Mouse (Mus musculus): ENCODE measurements around the gene Kcnj8. TPM values are rescaled to one million over a fixed set of nuclear protein-coding genes. Genes with fewer than 3 reads are reported as not detected.

Kcnj8 gene
- total and polyA plus RNA-seq, 3 experiments, result not detected

- H3K36me3 ChIP-seq (replicated peaks in 1 of 2; ENCODE audit: control insufficient read depth in 1 of 2, insufficient read depth in 1 of 2, low read length in 1 of 2), result no peaks in the 10 kb centered on the region
- no peaks in the 10 kb centered on the region for H3K9me3 ChIP-seq (replicated peaks; ENCODE audit: low read length)
- no peaks in the 10 kb centered on the region for H3K27me3 ChIP-seq (replicated peaks)
- TF ChIP-seq MEF2A (IDR thresholded peaks at IDR 0.05; ENCODE audit: borderline replicate concordance, low read depth, low read length) (no peak), HCFC1 (IDR thresholded peaks at IDR 0.05; ENCODE audit: low read depth, low read length) (no peak), ETS1 (conservative IDR thresholded peaks at IDR 0.05; ENCODE audit: low read depth, low read length) (no peak), CHD1 (IDR thresholded peaks at IDR 0.05; ENCODE audit: low read depth, low read length) (no peak), MAFK (IDR thresholded peaks at IDR 0.05; ENCODE audit: insufficient replicate concordance, low read length) (no peak), JUND (conservative IDR thresholded peaks at IDR 0.05; ENCODE audit: low read depth, low read length) (no peak), MAX (IDR thresholded peaks at IDR 0.05; ENCODE audit: low read length) (no peak), ZNF384 (IDR thresholded peaks at IDR 0.05; ENCODE audit: low read depth, low read length) (no peak), SIN3A (IDR thresholded peaks at IDR 0.05; ENCODE audit: low read length) (no peak), GABPA (IDR thresholded peaks at IDR 0.05; ENCODE audit: insufficient replicate concordance, low read depth, low read length) (no peak)
- dilution Hi-C loops (cut with MboI; ENCODE audit: extremely low pct_ligation_motif_present, extremely low pct_unique_long_range_greater_than_20kb, low sequenced_read_pairs), result no loop called here
- no peaks in the 10 kb centered on the region for H3K79me2 ChIP-seq (replicated peaks; ENCODE audit: control insufficient read depth, extremely low read depth, insufficient read depth, poor library complexity, severe bottlenecking)
- in situ Hi-C loops (cut with MboI; ENCODE audit: low pct_ligation_motif_present, low pct_unique_long_range_greater_than_20kb, low sequenced_read_pairs), result no loop called here
- H3K4me2 ChIP-seq (ENCODE audit: insufficient read depth, low read depth, poor library complexity, severe bottlenecking), result no peak overlapping the region
- no peak overlapping the region for H3K9ac ChIP-seq (ENCODE audit: insufficient read depth, low read depth)
- no peak overlapping the region for H3K27ac ChIP-seq (ENCODE audit: insufficient read depth, low read depth)
- no peak overlapping the region for H3K4me3 ChIP-seq (replicated peaks in 1 of 3; ENCODE audit: low read depth in 2 of 3, low read length in 2 of 3, poor library complexity in 1 of 3)
- DNase-seq (ENCODE audit: extremely low read depth), result no peak
- 0 out of 4 replicates have a peak, but pooled peaks cover 0 to 4% of the 10 kb centered on the region in 2 experiments for H3K4me1 ChIP-seq (ENCODE audit: control insufficient read depth in 1 of 2, insufficient read depth in 2 of 2)
These were observed 31.4 kb upstream of the Kcnj8 start for GRCm38 (mm10) chr6:142602772-142603171.

DNA sequence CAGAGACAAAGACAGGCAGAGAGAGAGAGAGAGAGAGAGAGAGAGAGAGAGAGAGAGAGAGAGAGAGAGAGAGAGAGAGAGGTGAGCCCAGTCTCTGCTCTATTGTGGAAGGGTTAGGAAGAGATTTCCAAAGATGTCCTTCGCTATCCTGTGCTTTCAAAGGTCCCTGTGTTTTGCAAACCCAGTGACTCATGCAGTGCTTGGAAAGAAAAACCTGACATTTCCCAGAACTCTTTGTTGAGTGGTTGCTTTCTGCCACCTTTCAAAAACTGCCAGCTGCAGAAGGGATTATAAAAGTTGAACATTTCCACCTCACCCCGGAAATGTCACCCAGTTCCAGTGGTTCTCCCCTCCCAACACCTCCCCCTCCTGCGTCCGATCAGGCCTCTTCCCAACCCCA, 7.4 kb upstream of the Kcnj8 start:
- Histone ChIP-seq H3K4me3 (replicated peaks in 1 of 3; ENCODE audit: low read depth in 2 of 3, low read length in 2 of 3, poor library complexity in 1 of 3) (no peak overlapping the region), H3K27ac (ENCODE audit: insufficient read depth, low read depth) (no peak overlapping the region), H3K79me2 (replicated peaks; ENCODE audit: control insufficient read depth, extremely low read depth, insufficient read depth, poor library complexity, severe bottlenecking) (no peaks in the 10 kb centered on the region), H3K4me2 (ENCODE audit: insufficient read depth, low read depth, poor library complexity, severe bottlenecking) (no peak overlapping the region), H3K27me3 (replicated peaks) (no peaks in the 10 kb centered on the region), H3K9me3 (replicated peaks; ENCODE audit: low read length) (no peaks in the 10 kb centered on the region), H3K9ac (ENCODE audit: insufficient read depth, low read depth) (no peak overlapping the region), H3K36me3 (replicated peaks in 1 of 2; ENCODE audit: control insufficient read depth in 1 of 2, insufficient read depth in 1 of 2, low read length in 1 of 2) (no peaks in the 10 kb centered on the region), H3K4me1 (ENCODE audit: control insufficient read depth in 1 of 2, insufficient read depth in 2 of 2) (peaks cover 0 to 5% of the 10 kb centered on the region in 2 experiments; a peak in 1 of 4 replicates)
- TF ChIP-seq RAD21 (IDR thresholded peaks at IDR 0.05; ENCODE audit: low read depth, low read length) (no peak), MAZ (IDR thresholded peaks at IDR 0.05; ENCODE audit: low read depth, low read length) (no peak), RCOR1 (conservative IDR thresholded peaks at IDR 0.05; ENCODE audit: low read depth, low read length) (no peak)
- in situ Hi-C loops (cut with MboI; ENCODE audit: low pct_ligation_motif_present, low pct_unique_long_range_greater_than_20kb, low sequenced_read_pairs) (no loop called here), dilution Hi-C loops (cut with MboI; ENCODE audit: extremely low pct_ligation_motif_present, extremely low pct_unique_long_range_greater_than_20kb, low sequenced_read_pairs) (no loop called here)
- no peak for DNase-seq (ENCODE audit: extremely low read depth)

GRCm38 (mm10) chr6:142577801-142578200, 6.4 kb upstream of the Kcnj8 start:
- dilution Hi-C loops (cut with MboI; ENCODE audit: extremely low pct_ligation_motif_present, extremely low pct_unique_long_range_greater_than_20kb, low sequenced_read_pairs), result no loop called here
- no peaks in the 10 kb centered on the region for H3K79me2 ChIP-seq (replicated peaks; ENCODE audit: control insufficient read depth, extremely low read depth, insufficient read depth, poor library complexity, severe bottlenecking)
- no peak for DNase-seq (ENCODE audit: extremely low read depth)
- no peak overlapping the region for H3K9ac ChIP-seq (ENCODE audit: insufficient read depth, low read depth)
- H3K4me2 ChIP-seq (ENCODE audit: insufficient read depth, low read depth, poor library complexity, severe bottlenecking), result no peak overlapping the region
- in situ Hi-C loops (cut with MboI; ENCODE audit: low pct_ligation_motif_present, low pct_unique_long_range_greater_than_20kb, low sequenced_read_pairs), result no loop called here
- no peaks in the 10 kb centered on the region for H3K36me3 ChIP-seq (replicated peaks in 1 of 2; ENCODE audit: control insufficient read depth in 1 of 2, insufficient read depth in 1 of 2, low read length in 1 of 2)
- no peaks in the 10 kb centered on the region for H3K27me3 ChIP-seq (replicated peaks)
- H3K27ac ChIP-seq (ENCODE audit: insufficient read depth, low read depth), result no peak overlapping the region
- no peak overlapping the region for H3K4me3 ChIP-seq (replicated peaks in 1 of 3; ENCODE audit: low read depth in 2 of 3, low read length in 2 of 3, poor library complexity in 1 of 3)
- no peaks in the 10 kb centered on the region for H3K9me3 ChIP-seq (replicated peaks; ENCODE audit: low read length)
- peaks cover 0 to 5% of the 10 kb centered on the region in 2 experiments; a peak in 1 of 4 replicates for H3K4me1 ChIP-seq (ENCODE audit: control insufficient read depth in 1 of 2, insufficient read depth in 2 of 2)
- no peak for TF ChIP-seq ZNF384 (IDR thresholded peaks at IDR 0.05; ENCODE audit: low read depth, low read length)
- no peak for TF ChIP-seq POLR2AphosphoS2 (IDR thresholded peaks at IDR 0.05; ENCODE audit: low read depth, low read length)
- TF ChIP-seq IRF4 (IDR thresholded peaks at IDR 0.05; ENCODE audit: low read depth, low read length), result no peak
- no peak for TF ChIP-seq CTCF (conservative IDR thresholded peaks at IDR 0.05 in 1 of 2, IDR thresholded peaks at IDR 0.05 in 1 of 2; ENCODE audit: low read depth in 2 of 2, low read length in 2 of 2)
- TF ChIP-seq JUN (IDR thresholded peaks at IDR 0.05; ENCODE audit: insufficient read depth, low read depth, low read length), result no peak
- TF ChIP-seq USF1 (IDR thresholded peaks at IDR 0.05; ENCODE audit: low read depth, low read length), result no peak
- TF ChIP-seq UBTF (IDR thresholded peaks at IDR 0.05; ENCODE audit: low read depth, low read length), result no peak
- no peak for TF ChIP-seq RCOR1 (conservative IDR thresholded peaks at IDR 0.05; ENCODE audit: low read depth, low read length)
- no peak for TF ChIP-seq TBP (conservative IDR thresholded peaks at IDR 0.05; ENCODE audit: low read depth, low read length)
- TF ChIP-seq CHD2 (IDR thresholded peaks at IDR 0.05; ENCODE audit: low read length), result no peak
- no peak for TF ChIP-seq ZC3H11A (IDR thresholded peaks at IDR 0.05; ENCODE audit: low read depth, low read length)
- TF ChIP-seq PAX5 (IDR thresholded peaks at IDR 0.05; ENCODE audit: low read length), result no peak
- no peak for TF ChIP-seq EP300 (IDR thresholded peaks at IDR 0.05; ENCODE audit: low read length)
- TF ChIP-seq JUND (conservative IDR thresholded peaks at IDR 0.05; ENCODE audit: low read depth, low read length), result no peak
- TF ChIP-seq MAZ (IDR thresholded peaks at IDR 0.05; ENCODE audit: low read depth, low read length), result no peak
- TF ChIP-seq ELF1 (IDR thresholded peaks at IDR 0.05; ENCODE audit: low read depth, low read length), result no peak

All from CH12.LX (cell line).